Mouse (Mus musculus) activated CD4-positive, CD25-positive, alpha-beta regulatory T cell, adult 4 months (primary cell): Measurements from ENCODE around the gene Cd2ap. TPM values are rescaled to one million over a fixed set of nuclear protein-coding genes. Genes with fewer than 3 reads are reported as not detected.
A peak's percentile ranks its signal among the peaks of the same experiment; 100 is the strongest.
"Not testable (repeated sequence)": the region's sequence is repeated elsewhere in the genome, so short reads cannot be mapped to it uniquely, and the experiment has no call there.

Experiments used
- ATAC-seq: one replicate; pipeline ENCODE4 v1.8.0; 2017
- polyA plus RNA-seq, 2 experiments: library from polyadenylated mRNA; unstranded; fragments of 100-300 nt; shearing (Covaris generic); gene quantifications; one replicate each; pipeline ENCODE4 v1.2.1; 2017

Cd2ap gene
- polyA plus RNA-seq: 10 to 100 TPM in 1 of 2 experiments, 1 to 10 TPM in 1; 9.1 to 12.1 TPM

DNA sequence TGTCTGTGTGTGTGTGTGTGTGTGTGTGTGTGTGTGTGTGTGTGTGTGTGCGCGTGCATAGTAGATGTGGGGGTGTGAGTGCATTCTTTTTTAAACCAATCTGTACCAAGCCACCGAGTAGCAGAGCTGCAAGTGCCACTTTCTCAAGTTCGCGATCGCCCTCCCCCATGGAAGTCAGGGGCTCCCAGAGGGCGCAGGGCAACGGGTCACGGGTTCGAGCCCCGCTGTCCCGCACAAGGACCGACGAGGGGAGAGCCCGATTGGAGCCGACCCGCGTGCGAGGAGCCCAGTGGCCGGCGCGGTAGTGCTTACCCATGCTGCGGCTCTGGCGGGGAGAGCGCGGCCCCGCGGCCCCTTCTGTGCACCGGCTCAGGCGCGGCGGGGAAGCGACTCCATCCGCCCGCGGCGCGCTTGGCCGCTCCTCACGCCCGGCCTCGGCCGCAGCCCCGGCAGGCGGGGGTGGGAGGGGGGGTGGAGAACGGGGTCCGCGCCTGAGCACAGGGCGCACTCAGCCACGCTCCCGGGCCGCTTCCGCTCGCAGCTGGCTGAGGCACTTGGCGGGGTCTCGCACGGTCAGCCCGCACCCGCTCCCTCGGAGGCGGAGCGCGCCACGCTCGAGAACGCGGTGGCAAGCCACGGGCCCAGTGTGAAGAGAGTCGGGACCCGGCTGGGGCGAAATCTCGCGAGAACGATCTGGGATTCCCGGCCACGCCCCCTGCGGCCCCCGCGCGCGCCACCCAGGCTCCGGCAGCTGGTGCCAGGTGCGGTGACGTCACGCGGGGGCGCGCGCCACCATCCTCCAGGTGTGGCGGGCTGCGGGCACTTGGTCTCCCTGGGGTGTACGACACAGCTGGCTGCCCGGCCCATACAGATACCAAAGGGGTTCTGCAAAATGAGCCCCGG, at the start of gene Cd2ap:
Gene Cd2ap, minus strand, starts transcription at position 665 of the 903 bp plus-strand sequence.
- peak; percentile 75 for ATAC-seq

DNA sequence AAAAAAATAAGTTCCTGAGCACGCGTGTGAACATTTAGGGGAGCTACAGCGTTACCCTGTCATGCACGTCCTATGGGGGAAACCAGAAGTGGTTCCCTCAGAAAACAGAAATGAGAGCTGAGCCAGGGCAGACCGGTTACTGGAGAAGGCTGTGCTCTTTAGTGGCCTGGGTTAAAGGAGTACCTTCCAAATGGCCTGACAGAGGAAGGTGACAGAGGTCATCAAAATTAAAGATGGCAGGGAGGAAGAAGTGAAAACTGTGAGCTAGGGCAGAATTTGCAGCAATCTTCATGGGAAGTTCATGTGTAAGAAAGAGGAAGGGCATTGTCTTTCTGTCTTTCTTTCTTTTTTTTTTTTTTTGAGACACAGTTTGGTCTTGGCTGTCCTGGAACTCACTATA, 48.3 kb upstream of the Cd2ap start:
- ATAC-seq: no peak

- ATAC-seq: no peak
Measured at GRCm38 (mm10) chr17:42918810-42919209, 42.3 kb upstream of the Cd2ap start.

- ATAC-seq: no peak
Measured at GRCm38 (mm10) chr17:42914726-42915125, 38.3 kb upstream of the Cd2ap start.

GRCm38 (mm10) chr17:42912193-42912592, 35.7 kb upstream of the Cd2ap start:
- no peak for ATAC-seq

- no peak for ATAC-seq
Measured at GRCm38 (mm10) chr17:42910476-42910875, 34.0 kb upstream of the Cd2ap start.

GRCm38 (mm10) chr17:42909376-42909775, 32.9 kb upstream of the Cd2ap start:
- no peak for ATAC-seq

GRCm38 (mm10) chr17:42908744-42909370, 32.4 kb upstream of the Cd2ap start:
- ATAC-seq: no peak

GRCm38 (mm10) chr17:42908136-42908535, 31.7 kb upstream of the Cd2ap start:
- ATAC-seq: no peak

GRCm38 (mm10) chr17:42906456-42906855, 30.0 kb upstream of the Cd2ap start:
- not testable (repeated sequence) for ATAC-seq

DNA sequence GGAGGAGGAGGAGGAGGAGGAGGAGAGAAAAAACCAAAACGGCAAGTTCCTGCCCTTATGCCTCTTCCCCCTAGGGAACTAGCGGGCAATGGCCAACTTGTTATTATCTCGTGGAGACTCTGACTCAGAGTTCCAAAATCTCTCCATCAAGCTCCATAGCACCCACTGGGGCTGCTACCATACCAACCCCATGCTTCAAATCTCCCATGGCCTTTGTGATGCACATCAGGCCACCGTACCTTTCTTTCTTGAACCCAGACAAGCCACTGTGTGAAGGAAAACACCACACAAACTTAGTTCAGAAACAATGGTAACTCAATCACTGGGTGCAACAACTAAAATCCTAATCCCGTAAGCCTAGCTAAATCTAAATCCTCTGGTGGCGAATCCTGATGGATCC, 29.5 kb upstream of the Cd2ap start:
- no peak for ATAC-seq

DNA sequence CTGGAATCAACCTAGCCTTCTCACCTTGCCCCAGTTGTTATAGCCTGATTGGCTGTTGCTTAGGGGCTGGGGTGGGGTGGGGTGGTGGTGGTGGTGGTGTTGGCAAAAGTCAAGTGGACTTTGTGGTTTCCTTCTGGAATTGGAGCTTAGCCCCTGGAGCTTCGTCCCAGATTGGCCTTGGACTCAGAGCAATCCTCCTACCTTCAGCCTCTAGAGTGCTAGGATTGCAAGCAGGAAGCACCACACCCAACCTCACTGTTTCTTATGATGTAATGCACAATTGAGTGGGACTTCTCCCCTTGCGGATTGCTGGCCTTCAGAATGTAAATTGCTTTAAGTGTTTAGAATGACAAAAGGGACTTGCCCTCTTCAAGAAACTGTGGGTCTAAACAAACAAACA, 24.3 kb upstream of the Cd2ap start:
- no peak for ATAC-seq

GRCm38 (mm10) chr17:42887282-42887707, 10.8 kb upstream of the Cd2ap start:
- ATAC-seq: peak; percentile 76

DNA sequence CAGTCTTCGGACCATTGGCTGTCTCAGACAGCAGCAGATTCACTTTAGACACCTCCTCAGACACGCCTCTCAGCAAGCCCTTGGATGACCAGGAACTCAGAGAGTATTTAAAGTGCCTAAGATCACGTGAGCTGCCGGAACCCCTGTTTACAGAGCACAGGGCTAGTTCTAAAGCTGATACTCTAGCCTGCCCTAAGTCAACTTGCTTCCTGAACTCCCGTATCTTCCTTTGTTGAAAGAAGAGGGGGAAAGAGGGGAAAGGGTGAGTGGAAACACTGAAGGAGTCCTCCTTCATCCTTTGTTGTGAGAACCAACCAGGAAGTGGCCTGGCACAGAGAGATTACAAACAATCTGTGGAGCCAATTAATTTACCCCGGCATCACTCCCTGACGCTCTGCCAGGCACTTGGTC, 8.6 kb upstream of the Cd2ap start:
- ATAC-seq: no peak

DNA sequence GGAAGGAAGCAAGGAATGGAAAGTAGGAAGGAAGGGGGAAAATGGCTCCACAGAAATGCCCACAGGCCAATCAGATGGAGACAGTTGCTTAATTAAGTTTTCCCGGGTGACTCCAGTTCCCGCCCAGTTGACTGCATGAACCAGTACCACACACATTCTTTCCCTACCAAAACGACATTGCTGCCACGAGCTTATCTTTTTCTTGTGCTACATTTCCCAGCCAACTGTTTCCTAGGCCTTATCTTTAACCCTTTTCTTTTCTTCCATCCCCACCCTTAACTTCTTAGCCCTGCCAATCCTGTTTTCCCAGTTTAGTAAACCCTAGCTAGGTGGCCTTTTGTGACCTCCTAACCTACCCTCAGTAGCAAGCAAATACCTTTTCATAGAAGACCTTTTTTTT, 7.9 kb upstream of the Cd2ap start:
- no peak for ATAC-seq

DNA sequence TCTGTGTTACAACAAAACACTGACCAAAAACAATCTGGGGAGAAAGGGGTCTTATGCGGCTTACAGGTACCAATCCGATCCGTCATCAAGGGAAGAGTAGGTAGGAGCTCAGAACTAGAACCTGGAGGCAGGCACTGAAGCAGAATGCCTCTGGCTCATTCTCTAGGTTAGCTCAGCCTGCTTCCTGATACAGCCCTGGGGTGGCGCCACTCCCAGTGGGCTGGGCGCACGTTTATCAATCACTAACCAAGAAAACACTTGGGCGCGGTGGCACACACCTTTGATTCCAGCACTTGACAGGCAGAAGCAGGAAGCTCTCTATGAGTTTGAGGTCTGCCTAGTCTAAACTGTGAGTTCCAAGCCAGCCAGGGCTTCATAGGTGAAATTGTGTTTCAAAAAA, 7.3 kb upstream of the Cd2ap start:
- no peak for ATAC-seq

GRCm38 (mm10) chr17:42883315-42883714, 6.8 kb upstream of the Cd2ap start:
- ATAC-seq: no peak

DNA sequence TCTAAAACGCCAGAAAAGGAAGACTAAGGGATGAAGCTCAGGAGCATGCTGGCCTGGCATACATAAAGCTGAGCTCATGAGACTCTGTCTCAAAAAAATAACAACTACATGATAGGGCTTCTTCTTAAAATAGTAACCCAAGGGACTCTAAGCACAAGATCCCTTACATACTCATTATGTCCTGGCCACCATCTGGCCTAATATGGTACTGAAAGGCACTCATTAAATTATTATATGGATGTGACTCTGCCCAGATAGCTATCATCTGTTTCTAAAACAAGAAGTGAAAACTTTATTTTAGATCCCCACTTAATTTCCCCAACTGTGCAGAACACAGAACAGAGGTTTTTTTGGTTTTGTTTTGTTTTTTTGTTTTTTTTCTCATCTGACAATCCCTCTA, 6.4 kb upstream of the Cd2ap start:
- no peak for ATAC-seq

GRCm38 (mm10) chr17:42876904-42877425, 500 bp upstream of the Cd2ap start:
- ATAC-seq: no peak

- ATAC-seq: no peak
Measured at GRCm38 (mm10) chr17:42875571-42876000, 879 bp downstream of the Cd2ap start.

- ATAC-seq: no peak
Measured at GRCm38 (mm10) chr17:42875015-42875414, 1.4 kb downstream of the Cd2ap start.

DNA sequence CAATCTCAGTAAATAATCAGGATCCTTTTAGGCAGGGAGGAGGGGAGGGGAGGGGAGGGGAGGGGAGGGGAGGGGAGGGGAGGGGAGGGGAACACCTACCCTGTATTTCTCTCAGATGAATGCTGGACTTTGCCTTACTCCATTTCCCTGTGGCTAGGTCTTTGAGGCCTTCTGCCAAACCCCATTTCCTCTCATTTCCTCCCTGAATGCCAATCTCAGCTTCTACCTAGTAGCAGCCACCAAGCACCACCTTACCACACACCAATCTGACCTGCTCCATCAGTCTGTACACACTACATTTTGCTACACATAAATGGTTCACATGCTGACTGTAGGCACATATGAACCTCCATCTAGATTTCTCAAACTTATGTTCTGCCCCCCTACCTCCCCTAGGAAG, 6.0 kb downstream of the Cd2ap start:
- no peak for ATAC-seq

DNA sequence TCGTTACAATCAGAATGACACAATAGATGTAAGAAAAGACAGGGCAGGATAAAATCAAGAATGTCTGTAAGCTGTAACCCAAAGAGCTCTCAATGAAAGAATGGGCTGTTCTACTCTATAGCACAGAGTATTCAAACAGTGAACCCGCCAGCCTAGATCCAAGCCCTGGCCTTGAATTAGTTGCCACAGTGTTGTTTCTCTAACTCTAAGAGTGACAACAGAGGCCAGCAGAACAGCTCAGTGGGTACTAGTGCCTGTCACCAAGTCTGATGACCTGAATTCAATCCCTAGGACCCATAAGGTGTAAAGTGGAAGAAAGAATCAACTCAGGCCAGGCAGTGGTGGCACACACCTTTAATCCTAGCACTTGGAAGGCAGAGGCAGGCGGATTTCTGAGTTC, 13.3 kb downstream of the Cd2ap start:
- no peak for ATAC-seq

GRCm38 (mm10) chr17:42860370-42860769, 16.1 kb downstream of the Cd2ap start:
- peak; percentile 37 for ATAC-seq
